Mouse (Mus musculus) E14TG2a.4 (cell line): Measurements from ENCODE around the gene Galns.

Experiments used
- CTCF ChIP-seq: conservative IDR thresholded peaks from 2 replicates; pipeline ENCODE4 v1.5.1; 2014; ENCODE audit warnings: low read length
- POU5F1 ChIP-seq: IDR thresholded peaks from 2 replicates; pipeline ENCODE4 v1.6.1; 2014; ENCODE audit warnings: low read length, borderline replicate concordance

DNA sequence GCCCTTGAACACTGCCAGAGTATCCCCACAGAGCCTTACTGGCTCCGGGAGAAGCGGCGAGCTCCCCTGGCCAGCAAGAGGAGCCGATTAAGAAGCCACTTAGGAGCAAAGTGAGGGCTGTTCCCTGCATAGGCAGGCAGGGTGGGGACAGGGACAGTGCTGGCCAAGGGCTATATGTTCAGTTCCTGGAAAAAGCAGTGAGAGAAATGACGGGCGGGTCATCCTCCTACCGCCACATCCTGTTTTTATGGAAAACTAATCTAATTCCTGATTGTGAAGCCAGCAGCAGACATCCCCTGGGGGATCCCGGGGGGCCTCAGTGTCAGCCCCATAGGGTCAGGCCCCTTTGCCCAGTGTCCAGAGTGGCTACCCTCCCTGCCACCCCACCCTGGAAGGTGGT, 80.0 kb downstream of the Galns start:
- TF ChIP-seq POU5F1 (no peak), CTCF (no peak)
